Mouse (Mus musculus): Measurements from ENCODE around the gene Il4ra. TPM values are rescaled to one million over a fixed set of nuclear protein-coding genes. Genes with fewer than 3 reads are reported as not detected.

Il4ra gene
- polyA plus RNA-seq, 1 experiment: 189 TPM

DNA sequence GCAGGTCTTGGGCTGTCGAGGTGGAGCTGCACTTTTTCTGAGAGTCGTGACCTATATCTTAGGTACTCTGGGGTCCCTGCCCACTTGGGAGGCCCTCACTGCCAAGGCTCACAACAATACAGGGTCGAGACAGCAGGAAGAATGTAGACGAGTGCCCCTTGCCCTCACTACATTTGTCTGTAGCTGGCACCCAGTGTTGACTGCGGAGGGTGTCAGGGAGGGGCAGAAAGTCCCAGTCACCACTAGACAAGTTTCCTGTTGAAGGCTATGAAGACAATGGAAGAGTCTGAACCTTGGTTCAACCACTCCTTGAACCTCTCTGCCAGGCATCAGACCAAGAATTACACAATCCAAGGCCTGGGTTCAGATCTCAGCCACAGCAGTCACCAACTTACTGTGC is 7.1 kb downstream of the Il4ra start:
- WGBS: 68% methylated on average over 5 of the region's 5 CpGs
- H3K4me1 ChIP-seq (replicated peaks; ENCODE audit: control insufficient read depth, insufficient read depth, low read length): peaks cover 91% of the 10 kb centered on the region
- no peak for TF ChIP-seq POLR2A (IDR thresholded peaks at IDR 0.05; ENCODE audit: control insufficient read depth, extremely low read depth, insufficient read depth, low read length, poor library complexity)
- no peak for TF ChIP-seq CTCF (IDR thresholded peaks at IDR 0.05; ENCODE audit: borderline replicate concordance, control insufficient read depth, extremely low read depth, insufficient read depth, low read length, poor library complexity)

DNA sequence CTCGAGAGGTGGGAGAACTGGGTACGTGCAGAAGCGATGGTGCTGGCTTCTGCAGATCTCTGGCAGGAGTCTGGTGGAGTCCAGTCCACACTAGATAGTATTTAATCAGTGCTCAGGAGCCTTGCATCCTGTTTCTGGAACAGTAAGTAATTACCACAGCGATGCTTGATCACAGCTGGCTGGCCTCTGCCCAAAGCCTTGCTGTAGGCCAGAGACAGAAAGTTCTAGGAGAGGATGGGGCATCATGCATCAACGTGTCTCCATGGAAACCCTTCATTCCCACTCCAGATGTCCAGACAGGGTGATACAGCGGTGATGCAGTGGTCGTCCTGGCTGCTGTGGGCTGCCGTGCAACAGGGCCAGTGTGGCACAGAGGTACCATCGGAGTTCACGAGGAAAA is 7.6 kb downstream of the Il4ra start:
- H3K27ac ChIP-seq (ENCODE audit: control insufficient read depth, insufficient read depth, low read length): peak overlapping the region; percentile 39; the same call in 1 of the 2 replicates
- H3K4me3 ChIP-seq (ENCODE audit: control insufficient read depth, insufficient read depth, low read length): no peak overlapping the region
- H3K4me1 ChIP-seq (replicated peaks; ENCODE audit: control insufficient read depth, insufficient read depth, low read length): peaks cover 86% of the 10 kb centered on the region
- peaks cover 3% of the 10 kb centered on the region for H3K36me3 ChIP-seq (ENCODE audit: control insufficient read depth, insufficient read depth, low read length)
- no peaks in the 10 kb centered on the region for H3K27me3 ChIP-seq (ENCODE audit: control insufficient read depth, insufficient read depth, low read length)
- DNase-seq: no peak
- WGBS: 92% methylated on average over 10 of the region's 10 CpGs
- TF ChIP-seq CTCF (IDR thresholded peaks at IDR 0.05; ENCODE audit: borderline replicate concordance, control insufficient read depth, extremely low read depth, insufficient read depth, low read length, poor library complexity): no peak
- no peak for TF ChIP-seq POLR2A (IDR thresholded peaks at IDR 0.05; ENCODE audit: control insufficient read depth, extremely low read depth, insufficient read depth, low read length, poor library complexity)

More for the DNA sequence above, 7.1 kb downstream of the Il4ra start:
- Histone ChIP-seq H3K27me3 (ENCODE audit: control insufficient read depth, insufficient read depth, low read length) (no peaks in the 10 kb centered on the region), H3K4me3 (ENCODE audit: control insufficient read depth, insufficient read depth, low read length) (no peak overlapping the region), H3K27ac (ENCODE audit: control insufficient read depth, insufficient read depth, low read length) (peak overlapping the region; percentile 39; the same call in 1 of the 2 replicates), H3K36me3 (ENCODE audit: control insufficient read depth, insufficient read depth, low read length) (no peaks in the 10 kb centered on the region)
- DNase-seq: peak; percentile 40

DNA sequence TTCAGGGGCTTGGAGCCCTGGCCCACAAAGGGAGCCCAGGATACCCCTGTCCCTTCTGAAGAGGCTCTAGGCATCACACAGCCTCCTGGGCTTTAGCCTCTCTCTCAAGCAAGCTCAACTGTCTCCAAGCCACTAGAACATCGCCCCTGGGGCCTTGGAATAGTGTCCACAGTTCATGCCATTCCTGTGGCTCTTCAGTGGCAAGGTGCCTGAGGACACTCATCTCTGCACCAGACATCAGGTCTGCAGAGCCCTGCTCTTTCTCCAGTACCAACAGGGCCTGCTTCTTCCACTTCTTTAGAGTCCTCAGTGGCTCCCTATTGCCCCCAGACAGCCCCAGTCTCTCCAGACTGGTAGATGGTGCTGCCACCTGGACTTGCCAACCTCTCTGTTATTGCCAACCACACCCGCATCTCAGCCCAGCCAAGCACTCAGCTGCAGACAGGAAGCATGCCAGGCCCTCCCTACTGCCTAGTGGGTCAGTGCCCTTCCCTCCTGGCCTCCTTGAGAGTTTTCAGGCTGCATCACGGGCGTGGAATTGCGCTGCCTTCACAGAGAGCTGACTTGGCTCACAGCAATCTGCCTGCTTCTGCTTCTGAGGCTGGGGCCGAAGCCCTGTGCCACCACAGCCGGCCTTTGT is 8.3 kb downstream of the Il4ra start:
- TF ChIP-seq POLR2A (IDR thresholded peaks at IDR 0.05; ENCODE audit: control insufficient read depth, extremely low read depth, insufficient read depth, low read length, poor library complexity) (no peak), CTCF (IDR thresholded peaks at IDR 0.05; ENCODE audit: borderline replicate concordance, control insufficient read depth, extremely low read depth, insufficient read depth, low read length, poor library complexity) (0 out of 2 replicates have a peak, but pooled peaks have one; percentile 8)
- Histone ChIP-seq H3K27me3 (ENCODE audit: control insufficient read depth, insufficient read depth, low read length) (no peaks in the 10 kb centered on the region), H3K36me3 (ENCODE audit: control insufficient read depth, insufficient read depth, low read length) (peaks cover 11% of the 10 kb centered on the region), H3K4me3 (ENCODE audit: control insufficient read depth, insufficient read depth, low read length) (no peak overlapping the region), H3K27ac (ENCODE audit: control insufficient read depth, insufficient read depth, low read length) (peak overlapping the region; percentile 14; the same call in 1 of the 2 replicates), H3K4me1 (replicated peaks; ENCODE audit: control insufficient read depth, insufficient read depth, low read length) (peaks cover 79% of the 10 kb centered on the region)
- WGBS: 66% methylated on average over 7 of the region's 7 CpGs
- DNase-seq: peak; percentile 39

DNA sequence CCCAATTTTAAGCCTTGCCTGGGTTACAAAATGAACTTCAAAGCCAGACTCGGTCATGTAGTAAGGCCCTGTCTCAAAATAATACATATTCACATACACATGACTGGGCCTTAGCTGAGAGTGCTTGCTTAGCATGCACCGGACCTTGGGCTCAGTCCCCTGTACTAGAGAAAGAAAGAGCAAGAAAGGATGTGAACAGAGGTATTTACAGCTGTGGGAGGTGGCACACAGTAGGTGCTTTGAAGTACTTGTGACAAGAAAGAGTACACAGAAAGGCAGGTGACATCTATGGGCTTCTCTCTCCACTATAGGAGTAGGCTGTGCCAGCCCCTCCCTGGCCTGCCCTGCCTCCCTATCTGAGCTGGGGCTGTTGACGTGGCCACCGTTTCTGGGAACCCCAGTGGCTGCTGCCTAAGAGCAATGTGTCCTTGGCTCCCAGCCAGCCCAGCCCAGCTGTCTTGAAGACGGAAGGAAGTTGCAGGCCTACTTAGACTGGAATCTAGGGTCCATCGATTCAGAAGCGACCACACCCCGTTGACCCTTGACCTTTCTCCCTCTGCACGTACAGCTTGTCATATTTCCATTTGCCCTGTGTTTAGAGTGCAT is 9.3 kb downstream of the Il4ra start:
- 37% methylated on average over 9 of the region's 9 CpGs for WGBS

DNA sequence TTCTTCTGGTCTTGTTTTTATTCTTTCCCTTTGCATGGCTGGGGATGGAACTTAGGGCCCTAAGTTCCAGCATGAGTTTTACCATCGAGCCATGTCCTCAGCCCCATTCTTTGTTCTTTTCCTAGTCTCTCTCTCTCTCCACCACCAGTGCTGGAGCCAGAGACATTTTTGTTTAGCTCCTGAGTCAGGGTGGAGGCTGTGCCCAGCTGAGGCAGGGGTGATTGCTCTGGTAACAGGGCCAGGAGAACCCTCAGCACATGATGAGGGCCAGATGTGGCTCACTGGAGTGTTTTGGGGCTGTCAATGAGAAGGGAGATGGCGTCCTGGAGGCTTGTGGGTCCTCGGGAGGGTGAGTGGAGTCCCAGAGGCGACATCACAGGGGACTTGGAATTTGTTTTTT is 10.5 kb downstream of the Il4ra start:
- Histone ChIP-seq H3K27ac (ENCODE audit: control insufficient read depth, insufficient read depth, low read length) (no peak overlapping the region), H3K4me1 (replicated peaks; ENCODE audit: control insufficient read depth, insufficient read depth, low read length) (peaks cover 58% of the 10 kb centered on the region), H3K4me3 (ENCODE audit: control insufficient read depth, insufficient read depth, low read length) (no peak overlapping the region), H3K27me3 (ENCODE audit: control insufficient read depth, insufficient read depth, low read length) (no peaks in the 10 kb centered on the region), H3K36me3 (ENCODE audit: control insufficient read depth, insufficient read depth, low read length) (peaks cover 32% of the 10 kb centered on the region)
- DNase-seq: no peak
- no peak for TF ChIP-seq POLR2A (IDR thresholded peaks at IDR 0.05; ENCODE audit: control insufficient read depth, extremely low read depth, insufficient read depth, low read length, poor library complexity)
- TF ChIP-seq CTCF (IDR thresholded peaks at IDR 0.05; ENCODE audit: borderline replicate concordance, control insufficient read depth, extremely low read depth, insufficient read depth, low read length, poor library complexity): no peak
- 91% methylated on average over 4 of the region's 4 CpGs for WGBS

More for the DNA sequence above, 9.3 kb downstream of the Il4ra start:
- Histone ChIP-seq H3K27ac (ENCODE audit: control insufficient read depth, insufficient read depth, low read length) (no peak overlapping the region), H3K4me3 (ENCODE audit: control insufficient read depth, insufficient read depth, low read length) (no peak overlapping the region), H3K36me3 (ENCODE audit: control insufficient read depth, insufficient read depth, low read length) (peaks cover 20% of the 10 kb centered on the region), H3K4me1 (replicated peaks; ENCODE audit: control insufficient read depth, insufficient read depth, low read length) (peaks cover 70% of the 10 kb centered on the region), H3K27me3 (ENCODE audit: control insufficient read depth, insufficient read depth, low read length) (no peaks in the 10 kb centered on the region)
- DNase-seq: peak; percentile 51
- TF ChIP-seq CTCF (IDR thresholded peaks at IDR 0.05; ENCODE audit: borderline replicate concordance, control insufficient read depth, extremely low read depth, insufficient read depth, low read length, poor library complexity) (no peak), POLR2A (IDR thresholded peaks at IDR 0.05; ENCODE audit: control insufficient read depth, extremely low read depth, insufficient read depth, low read length, poor library complexity) (no peak)

DNA sequence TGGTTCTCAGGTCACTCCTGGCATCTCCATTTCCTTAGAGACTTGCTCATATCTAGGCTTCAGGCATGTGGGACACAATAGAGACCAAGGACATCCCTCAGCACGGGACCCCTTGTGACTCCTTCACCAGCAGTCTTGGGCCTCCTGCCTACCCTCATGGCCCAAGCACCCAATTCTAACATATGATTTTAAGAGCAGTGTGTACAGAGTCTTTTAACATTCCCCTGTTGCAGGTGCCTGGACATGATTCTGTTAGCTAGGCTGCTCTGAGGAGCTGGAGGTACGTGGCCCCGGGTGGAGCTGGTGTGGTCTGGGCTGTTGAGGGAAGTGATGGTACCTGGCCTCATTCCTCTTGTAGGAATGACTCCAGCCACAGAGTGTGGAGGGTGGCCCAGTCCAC is 11.2 kb downstream of the Il4ra start:
- WGBS: 78% methylated on average over 3 of the region's 3 CpGs
- TF ChIP-seq CTCF (IDR thresholded peaks at IDR 0.05; ENCODE audit: borderline replicate concordance, control insufficient read depth, extremely low read depth, insufficient read depth, low read length, poor library complexity) (no peak), POLR2A (IDR thresholded peaks at IDR 0.05; ENCODE audit: control insufficient read depth, extremely low read depth, insufficient read depth, low read length, poor library complexity) (no peak)
- DNase-seq: no peak

More for the DNA sequence above, 11.2 kb downstream of the Il4ra start:
- peaks cover 39% of the 10 kb centered on the region for H3K36me3 ChIP-seq (ENCODE audit: control insufficient read depth, insufficient read depth, low read length)
- no peaks in the 10 kb centered on the region for H3K27me3 ChIP-seq (ENCODE audit: control insufficient read depth, insufficient read depth, low read length)
- peaks cover 51% of the 10 kb centered on the region for H3K4me1 ChIP-seq (replicated peaks; ENCODE audit: control insufficient read depth, insufficient read depth, low read length)
- H3K27ac ChIP-seq (ENCODE audit: control insufficient read depth, insufficient read depth, low read length): no peak overlapping the region
- no peak overlapping the region for H3K4me3 ChIP-seq (ENCODE audit: control insufficient read depth, insufficient read depth, low read length)

Measured in thymus, adult 2 months (tissue).